Mouse (Mus musculus) cerebellum, adult 2 months (tissue): Measurements from ENCODE around the gene Fxyd1.

ENCODE experiments used
- CTCF ChIP-seq: fragments of 200-500 bp; IDR thresholded peaks from 2 replicates; pipeline ENCODE4 v1.5.1; 2011; ENCODE audit warnings: low read depth, mild to moderate bottlenecking, control low read depth, low read length, moderate library complexity, borderline replicate concordance; ENCODE audit not compliant: insufficient read depth
- POLR2A ChIP-seq: fragments of 200-500 bp; IDR thresholded peaks from 2 replicates; pipeline ENCODE4 v1.6.1; 2011; ENCODE audit warnings: low read length, control low read depth, borderline replicate concordance; ENCODE audit not compliant: insufficient read depth

GRCm38 (mm10) chr7:31099612-31099982, 42.6 kb upstream of the Fxyd1 start:
- no peak for TF ChIP-seq POLR2A
- no peak for TF ChIP-seq CTCF
